Mouse (Mus musculus) forebrain, embryonic 16.5 days (tissue): ENCODE measurements around the gene Itgb5. TPM values are rescaled to one million over a fixed set of nuclear protein-coding genes. Genes with fewer than 3 reads are reported as not detected.
A peak's percentile ranks its signal among the peaks of the same experiment; 100 is the strongest.

ENCODE experiments used
- ATAC-seq: fragments of 200-750 bp; cut with Nextera tagmentation; 2 replicates; pipeline ENCODE4 v1.8.0; 2017; ENCODE audit warnings: mild to moderate bottlenecking, moderate library complexity
- H3K27ac ChIP-seq: fragments of 300-500 bp; sonication (generic); 2 replicates; pipeline ENCODE4 v1.5.1; 2014; ENCODE audit warnings: low read length, control low read depth
- H3K27me3 ChIP-seq: fragments of 300-500 bp; sonication (generic); replicated peaks from 2 replicates; pipeline ENCODE4 v1.6.1; 2014; ENCODE audit warnings: low read length; ENCODE audit not compliant: control insufficient read depth, insufficient read depth
- H3K36me3 ChIP-seq: fragments of 300-500 bp; sonication (generic); 2 replicates; pipeline ENCODE4 v1.6.1; 2014; ENCODE audit not compliant: control insufficient read depth, insufficient read depth
- H3K4me1 ChIP-seq: fragments of 300-500 bp; sonication (generic); replicated peaks from 2 replicates; pipeline ENCODE4 v1.6.1; 2014; ENCODE audit warnings: low read length; ENCODE audit not compliant: control insufficient read depth, insufficient read depth
- H3K4me2 ChIP-seq: fragments of 300-500 bp; sonication (generic); 2 replicates; pipeline ENCODE4 v1.6.1; 2014; ENCODE audit warnings: mild to moderate bottlenecking, low read length, control low read depth
- H3K4me3 ChIP-seq: fragments of 300-500 bp; sonication (generic); replicated peaks from 2 replicates; pipeline ENCODE4 v1.5.1; 2014; ENCODE audit warnings: mild to moderate bottlenecking, low read length, control low read depth
- H3K9ac ChIP-seq: fragments of 300-500 bp; sonication (generic); replicated peaks from 2 replicates; pipeline ENCODE4 v1.6.1; 2014; ENCODE audit warnings: low read depth, low read length, control low read depth
- H3K9me3 ChIP-seq: fragments of 300-500 bp; sonication (generic); 2 replicates; pipeline ENCODE4 v1.6.1; 2016; ENCODE audit warnings: low read length; ENCODE audit not compliant: control insufficient read depth
- WGBS: fragments of 180-500 bp; shearing (Covaris S2); extraction: QIAGEN DNeasy Blood & Tissue Kit; methylation state at CpG from one replicate; pipeline ENCODE4 v1.1.7; 2014; 5-methylcytosine and 5-hydroxymethylcytosine counted together
- polyA plus RNA-seq: library from polyadenylated mRNA; unstranded; fragments of >200 nt; fragmentation: Nextera tagmentation; extraction: Ambion mirVana; gene quantifications from 2 replicates; pipeline ENCODE4 v1.2.1, GENCODE M21; 2015

The Itgb5 gene
- polyA plus RNA-seq, 1 experiment from 2014 or later: 7.7 TPM

DNA sequence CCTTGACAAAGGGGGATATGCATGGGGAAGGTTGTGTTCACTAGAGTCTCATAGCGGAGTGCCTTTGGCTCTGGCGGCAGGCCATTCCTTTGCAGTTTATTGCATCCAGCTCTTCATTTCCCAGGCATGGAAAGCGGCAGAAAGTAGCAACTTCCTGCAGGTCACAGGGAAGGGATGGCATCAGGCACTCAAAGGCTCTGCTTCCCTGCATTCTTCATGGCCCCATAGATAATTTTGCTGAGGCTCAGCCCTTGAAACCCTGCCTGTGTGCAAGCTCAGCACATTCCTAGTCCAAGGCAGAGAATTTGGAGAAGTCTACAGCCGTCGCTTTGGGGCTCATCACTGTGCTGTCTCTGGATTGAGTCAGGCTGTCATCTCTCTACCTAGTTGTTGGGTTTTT, 87.9 kb downstream of the Itgb5 start:
- WGBS: 71% methylated on average over 5 of the region's 5 CpGs
- H3K4me3 ChIP-seq: no peak overlapping the region
- H3K4me1 ChIP-seq: peaks cover 16% of the 10 kb centered on the region; the same call in 1 of the 2 replicates
- no peak for ATAC-seq
- H3K4me2 ChIP-seq: no peak overlapping the region
- no peak overlapping the region for H3K9ac ChIP-seq
- H3K9me3 ChIP-seq: no peaks in the 10 kb centered on the region
- H3K27ac ChIP-seq: no peak overlapping the region
- no peaks in the 10 kb centered on the region for H3K36me3 ChIP-seq
- H3K27me3 ChIP-seq: no peaks in the 10 kb centered on the region

DNA sequence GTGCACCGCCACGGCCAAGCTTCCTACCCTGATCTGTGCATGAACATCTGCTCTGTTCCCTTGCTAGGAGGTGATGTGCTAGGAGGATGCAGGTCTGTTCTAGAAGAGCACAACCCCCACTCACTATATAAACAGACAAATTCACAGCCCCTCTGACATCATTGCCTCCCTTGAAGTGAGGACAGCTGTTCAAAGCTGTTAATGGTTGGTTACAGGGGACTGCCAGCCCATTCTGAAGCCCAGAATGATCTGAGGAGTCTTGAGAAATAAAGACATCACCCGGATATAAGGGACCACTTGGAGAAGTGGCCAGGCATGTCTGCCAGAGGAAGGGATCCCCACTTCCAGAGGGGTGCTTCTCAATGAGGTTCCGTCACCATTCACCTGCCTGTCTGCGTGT, 88.5 kb downstream of the Itgb5 start:
- Histone ChIP-seq H3K27me3 (no peaks in the 10 kb centered on the region), H3K9me3 (no peaks in the 10 kb centered on the region), H3K9ac (no peak overlapping the region), H3K4me3 (no peak overlapping the region), H3K27ac (no peak overlapping the region), H3K36me3 (no peaks in the 10 kb centered on the region), H3K4me2 (no peak overlapping the region), H3K4me1 (peaks cover 16% of the 10 kb centered on the region; the same call in 1 of the 2 replicates)
- no peak for ATAC-seq
- WGBS: 80% methylated on average over 5 of the region's 5 CpGs

DNA sequence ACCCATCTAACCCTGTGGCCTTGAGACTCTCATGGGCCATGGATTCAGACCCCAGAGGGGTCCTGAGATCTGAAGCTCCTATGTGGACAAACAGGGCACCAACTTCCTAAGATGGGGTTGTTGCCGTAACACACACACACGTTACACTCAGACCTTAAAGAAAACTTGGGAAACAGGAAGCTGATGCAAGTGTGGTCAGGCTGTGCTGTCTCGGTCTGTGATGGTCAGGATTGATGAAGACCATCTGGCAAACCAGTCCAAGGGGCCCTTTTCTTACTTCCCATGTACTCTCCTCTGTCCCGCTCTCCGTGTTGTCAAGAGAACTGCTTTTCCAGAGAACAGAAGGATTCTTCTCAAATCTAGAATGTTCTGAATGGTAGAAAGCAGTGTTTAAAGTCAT, 92.0 kb downstream of the Itgb5 start:
- 89% methylated on average over 5 of the region's 5 CpGs for WGBS
- no peak overlapping the region for H3K4me3 ChIP-seq
- no peak for ATAC-seq
- no peak overlapping the region for H3K9ac ChIP-seq
- H3K4me1 ChIP-seq: peaks cover 14% of the 10 kb centered on the region; the same call in 1 of the 2 replicates
- H3K27me3 ChIP-seq: 0 out of 2 replicates have a peak, but pooled peaks cover 3% of the 10 kb centered on the region
- H3K9me3 ChIP-seq: no peaks in the 10 kb centered on the region
- no peak overlapping the region for H3K4me2 ChIP-seq
- no peaks in the 10 kb centered on the region for H3K36me3 ChIP-seq
- H3K27ac ChIP-seq: no peak overlapping the region

GRCm38 (mm10) chr16:33922111-33923000, 92.9 kb downstream of the Itgb5 start:
- H3K4me1 ChIP-seq: 0 out of 2 replicates have a peak, but pooled peaks cover 5% of the 10 kb centered on the region
- no peaks in the 10 kb centered on the region for H3K9me3 ChIP-seq
- H3K9ac ChIP-seq: no peak overlapping the region
- H3K4me2 ChIP-seq: no peak overlapping the region
- no peaks in the 10 kb centered on the region for H3K36me3 ChIP-seq
- no peak overlapping the region for H3K27ac ChIP-seq
- WGBS: 60% methylated on average over 18 of the region's 18 CpGs
- H3K27me3 ChIP-seq: 0 out of 2 replicates have a peak, but pooled peaks cover 3% of the 10 kb centered on the region
- no peak for ATAC-seq
- no peak overlapping the region for H3K4me3 ChIP-seq

GRCm38 (mm10) chr16:33923001-33923316, 93.5 kb downstream of the Itgb5 start:
- 0 out of 2 replicates have a peak, but pooled peaks cover 2% of the 10 kb centered on the region for H3K4me1 ChIP-seq
- H3K9ac ChIP-seq: no peak overlapping the region
- ATAC-seq: no peak
- no peaks in the 10 kb centered on the region for H3K36me3 ChIP-seq
- H3K4me2 ChIP-seq: no peak overlapping the region
- WGBS: 59% methylated on average over 5 of the region's 5 CpGs
- H3K27me3 ChIP-seq: 0 out of 2 replicates have a peak, but pooled peaks cover 3% of the 10 kb centered on the region
- no peak overlapping the region for H3K27ac ChIP-seq
- no peaks in the 10 kb centered on the region for H3K9me3 ChIP-seq
- H3K4me3 ChIP-seq: no peak overlapping the region

GRCm38 (mm10) chr16:33923758-33924157, 94.3 kb downstream of the Itgb5 start:
- no peak overlapping the region for H3K9ac ChIP-seq
- no peaks in the 10 kb centered on the region for H3K36me3 ChIP-seq
- H3K27ac ChIP-seq: no peak overlapping the region
- 0 out of 2 replicates have a peak, but pooled peaks cover 3% of the 10 kb centered on the region for H3K27me3 ChIP-seq
- H3K9me3 ChIP-seq: no peaks in the 10 kb centered on the region
- ATAC-seq: no peak
- WGBS: 89% methylated on average over 8 of the region's 8 CpGs
- peaks cover 4% of the 10 kb centered on the region; the same call in 1 of the 2 replicates for H3K4me1 ChIP-seq
- H3K4me2 ChIP-seq: no peak overlapping the region
- H3K4me3 ChIP-seq: no peak overlapping the region

- 75% methylated on average over 6 of the region's 6 CpGs for WGBS
- no peak overlapping the region for H3K9ac ChIP-seq
- no peak overlapping the region for H3K4me2 ChIP-seq
- H3K4me1 ChIP-seq: peaks cover 5% of the 10 kb centered on the region; the same call in 1 of the 2 replicates
- H3K27ac ChIP-seq: no peak overlapping the region
- H3K27me3 ChIP-seq: 0 out of 2 replicates have a peak, but pooled peaks cover 3% of the 10 kb centered on the region
- ATAC-seq: no peak
- H3K9me3 ChIP-seq: no peaks in the 10 kb centered on the region
- H3K36me3 ChIP-seq: no peaks in the 10 kb centered on the region
- no peak overlapping the region for H3K4me3 ChIP-seq
These were observed 97.9 kb downstream of the Itgb5 start for GRCm38 (mm10) chr16:33927263-33927824.

DNA sequence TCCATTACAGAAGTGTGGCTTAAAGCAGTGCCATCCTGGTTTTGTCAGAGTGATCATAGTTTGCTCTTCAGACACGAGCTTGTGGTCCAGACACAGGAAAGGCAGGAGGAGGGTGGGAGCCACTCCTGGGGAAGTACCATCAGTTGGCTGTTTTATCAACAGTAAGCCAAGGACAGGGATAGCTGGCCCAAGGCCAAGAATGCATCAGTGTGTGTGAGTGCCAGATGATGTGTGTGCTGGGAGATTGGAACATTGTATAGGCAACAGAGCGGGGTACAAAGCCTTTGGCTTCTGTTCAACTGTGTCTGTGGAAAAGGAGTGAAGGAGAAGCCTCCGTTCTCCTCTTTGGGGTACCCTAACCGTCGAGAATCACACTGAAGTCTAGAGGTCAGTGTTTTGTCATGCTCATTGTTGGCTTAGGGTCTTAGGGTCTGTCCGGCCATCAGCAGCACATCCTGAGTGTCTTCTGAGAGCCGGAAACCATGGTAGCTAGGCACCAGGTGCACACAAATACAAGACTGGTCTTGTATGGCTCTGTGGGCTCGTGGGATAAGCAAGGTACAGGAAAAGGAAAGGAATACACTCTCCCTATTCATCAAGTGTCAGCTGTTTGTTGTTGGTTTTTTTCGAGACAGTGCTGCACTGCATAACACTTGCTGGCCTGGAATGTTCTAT, 99.5 kb downstream of the Itgb5 start:
- no peaks in the 10 kb centered on the region for H3K36me3 ChIP-seq
- no peak overlapping the region for H3K9ac ChIP-seq
- 61% methylated on average over 9 of the region's 9 CpGs for WGBS
- H3K9me3 ChIP-seq: no peaks in the 10 kb centered on the region
- no peak overlapping the region for H3K4me3 ChIP-seq
- H3K27ac ChIP-seq: no peak overlapping the region
- 0 out of 2 replicates have a peak, but pooled peaks have one; percentile 47 for ATAC-seq
- peaks cover under 1% of the 10 kb centered on the region; the same call in 1 of the 2 replicates for H3K27me3 ChIP-seq
- H3K4me1 ChIP-seq: peaks cover 6% of the 10 kb centered on the region; the same call in 1 of the 2 replicates
- H3K4me2 ChIP-seq: no peak overlapping the region

DNA sequence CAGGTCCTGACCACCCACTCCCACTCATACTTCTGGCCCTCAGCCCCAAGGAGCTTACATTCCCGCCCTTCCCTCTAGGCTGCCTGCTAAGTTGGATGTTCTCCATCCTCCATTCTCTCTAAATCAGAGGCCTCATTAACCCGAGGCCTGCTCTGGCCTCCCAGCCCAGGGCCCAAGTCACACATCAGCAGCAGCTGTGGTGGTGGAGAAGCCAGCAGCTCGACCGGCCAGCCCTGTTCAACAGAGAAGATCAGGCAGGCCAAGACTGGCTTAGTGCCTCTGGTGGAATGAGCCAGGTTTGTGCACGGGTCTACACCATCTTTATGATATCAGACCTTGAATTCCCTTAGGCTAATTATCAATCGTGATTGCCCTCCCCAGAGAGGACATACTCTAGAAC, 101.3 kb downstream of the Itgb5 start:
- no peaks in the 10 kb centered on the region for H3K9me3 ChIP-seq

More for the DNA sequence above, 101.3 kb downstream of the Itgb5 start:
- Histone ChIP-seq H3K4me1 (peaks cover 18% of the 10 kb centered on the region), H3K4me2 (no peak overlapping the region), H3K27ac (no peak overlapping the region), H3K9ac (no peak overlapping the region), H3K36me3 (no peaks in the 10 kb centered on the region), H3K27me3 (no peaks in the 10 kb centered on the region; the same call in 1 of the 2 replicates), H3K4me3 (no peak overlapping the region)
- 86% methylated on average over 6 of the region's 6 CpGs for WGBS
- no peak for ATAC-seq
